Mouse (Mus musculus) mouse embryonic stem cell (cell line): Measurements from ENCODE around the gene Pcsk4.

Experiments
- in situ Hi-C, 2 experiments: fragments of 300-500 bp; cut with MboI; formaldehyde crosslinking; loops; 1 replicate in 1 of 2; 3 replicates in 1 of 2; pipeline ENCODE4 v1.14.3; 2019 to 2020; ENCODE audit warnings: low sequenced_read_pairs in 2 of 2, low pct_unique_long_range_greater_than_20kb in 1 of 2, mixed read lengths in 1 of 2; ENCODE audit not compliant: unreplicated experiment in 1 of 2

Gene Pcsk4

GRCm38 (mm10) chr10:80288657-80289056 lies 40.6 kb downstream of the Pcsk4 start:
- in situ Hi-C loops = no loop called here

GRCm38 (mm10) chr10:80288097-80288496 lies 41.2 kb downstream of the Pcsk4 start:
- in situ Hi-C loops = no loop called here

- in situ Hi-C loops = no loop called here
Measured at GRCm38 (mm10) chr10:80285222-80286070, 43.9 kb downstream of the Pcsk4 start.

- in situ Hi-C loops = no loop called here
Measured at GRCm38 (mm10) chr10:80282481-80283441, 46.5 kb downstream of the Pcsk4 start.

- in situ Hi-C loops = no loop called here
Measured at GRCm38 (mm10) chr10:80281921-80282371, 47.4 kb downstream of the Pcsk4 start.

- in situ Hi-C loops = no loop called here
Measured at GRCm38 (mm10) chr10:80281304-80281703, 48.0 kb downstream of the Pcsk4 start.

GRCm38 (mm10) chr10:80279273-80279672 lies 50.0 kb downstream of the Pcsk4 start:
- in situ Hi-C loops = no loop called here

- in situ Hi-C loops = no loop called here
Measured at GRCm38 (mm10) chr10:80278390-80278789, 50.9 kb downstream of the Pcsk4 start.

GRCm38 (mm10) chr10:80276238-80276637 lies 53.1 kb downstream of the Pcsk4 start:
- in situ Hi-C loops = no loop called here

GRCm38 (mm10) chr10:80273847-80274246 lies 55.5 kb downstream of the Pcsk4 start:
- in situ Hi-C loops = no loop called here

- in situ Hi-C loops = no loop called here
Measured at GRCm38 (mm10) chr10:80271870-80272585, 57.3 kb downstream of the Pcsk4 start.
